Mouse (Mus musculus): Measurements from ENCODE around the gene Abca17. TPM values are rescaled to one million over a fixed set of nuclear protein-coding genes. Genes with fewer than 3 reads are reported as not detected.

The Abca17 gene
- total RNA-seq, 2 experiments from 2014 or later, result not detected

GRCm38 (mm10) chr17:24351760-24352357, 991 bp upstream of the Abca17 start, which contains the start of gene Abca3:
Abca3 (plus strand) TSS chr17:24351950.
- peak; percentile 90 to 91 for DNase-seq
- intact Hi-C loops (cut with DNase I), result loop anchor here (5.0 kb wide), 1 partner anchor 180 kb away; no protein-coding TSS in a partner anchor

- intact Hi-C loops (cut with DNase I), result no loop called here
- no peak for DNase-seq
Measured at GRCm38 (mm10) chr17:24349176-24349575, 1.7 kb downstream of the Abca17 start.

- intact Hi-C loops (cut with DNase I), result no loop called here
- DNase-seq, result no peak
Measured at GRCm38 (mm10) chr17:24346831-24347230, 4.0 kb downstream of the Abca17 start.

GRCm38 (mm10) chr17:24344672-24345071, 6.2 kb downstream of the Abca17 start:
- intact Hi-C loops (cut with DNase I), result no loop called here

GRCm38 (mm10) chr17:24327656-24328055, 23.2 kb downstream of the Abca17 start:
- intact Hi-C loops (cut with DNase I), result no loop called here
- no peak for DNase-seq

More at GRCm38 (mm10) chr17:24344672-24345071, 6.2 kb downstream of the Abca17 start:
- no peak for DNase-seq

- intact Hi-C loops (cut with DNase I), result no loop called here
- DNase-seq, result no peak
Measured at GRCm38 (mm10) chr17:24325051-24325450, 25.8 kb downstream of the Abca17 start.

GRCm38 (mm10) chr17:24320826-24321225, 30.0 kb downstream of the Abca17 start:
- DNase-seq, result no peak
- intact Hi-C loops (cut with DNase I), result no loop called here

GRCm38 (mm10) chr17:24307500-24307899, 43.4 kb downstream of the Abca17 start:
- DNase-seq, result no peak
- intact Hi-C loops (cut with DNase I), result loop anchor here (5.0 kb wide), 2 partner anchors 135 to 155 kb away; partner anchors contain the start of gene Pdpk1

GRCm38 (mm10) chr17:24300651-24301050, 50.2 kb downstream of the Abca17 start:
- intact Hi-C loops (cut with DNase I), result no loop called here
- DNase-seq, result no peak

- no peak for DNase-seq
- intact Hi-C loops (cut with DNase I), result no loop called here
Measured at GRCm38 (mm10) chr17:24289338-24289737, 61.5 kb downstream of the Abca17 start.

GRCm38 (mm10) chr17:24288477-24288876, 62.4 kb downstream of the Abca17 start:
- intact Hi-C loops (cut with DNase I), result no loop called here
- no peak for DNase-seq

- intact Hi-C loops (cut with DNase I), result no loop called here
- DNase-seq, result no peak
Measured at GRCm38 (mm10) chr17:24285680-24286079, 65.2 kb downstream of the Abca17 start.

- intact Hi-C loops (cut with DNase I), result no loop called here
- DNase-seq, result no peak
Measured at GRCm38 (mm10) chr17:24283266-24283818, 67.5 kb downstream of the Abca17 start.

- intact Hi-C loops (cut with DNase I), result no loop called here
- no peak for DNase-seq
Measured at GRCm38 (mm10) chr17:24282637-24283036, 68.2 kb downstream of the Abca17 start.

- intact Hi-C loops (cut with DNase I), result no loop called here
- no peak for DNase-seq
Measured at GRCm38 (mm10) chr17:24279907-24280306, 71.0 kb downstream of the Abca17 start.

GRCm38 (mm10) chr17:24267133-24267532, 83.7 kb downstream of the Abca17 start:
- no peak for DNase-seq
- intact Hi-C loops (cut with DNase I), result no loop called here

GRCm38 (mm10) chr17:24264766-24265165, 86.1 kb downstream of the Abca17 start:
- intact Hi-C loops (cut with DNase I), result no loop called here
- DNase-seq, result no peak

GRCm38 (mm10) chr17:24260516-24260915, 90.4 kb downstream of the Abca17 start:
- intact Hi-C loops (cut with DNase I), result no loop called here
- no peak for DNase-seq

GRCm38 (mm10) chr17:24259702-24260101, 91.2 kb downstream of the Abca17 start:
- intact Hi-C loops (cut with DNase I), result no loop called here
- no peak for DNase-seq

GRCm38 (mm10) chr17:24258981-24259380, 91.9 kb downstream of the Abca17 start:
- DNase-seq, result no peak
- intact Hi-C loops (cut with DNase I), result no loop called here

GRCm38 (mm10) chr17:24252329-24252728, 98.5 kb downstream of the Abca17 start:
- no peak for DNase-seq
- intact Hi-C loops (cut with DNase I), result no loop called here

- intact Hi-C loops (cut with DNase I), result no loop called here
Measured at GRCm38 (mm10) chr17:24251320-24252069, 99.4 kb downstream of the Abca17 start, which contains the start of gene Ccnf. Ccnf (minus strand) TSS chr17:24251484.

More at GRCm38 (mm10) chr17:24251320-24252069, 99.4 kb downstream of the Abca17 start, which contains the start of gene Ccnf:
- DNase-seq, result peak; percentile 89 to 92

All from gastrocnemius, postnatal 36 days (tissue).